Mouse (Mus musculus) right cerebral cortex, postnatal 36 days (tissue): Measurements from ENCODE around the gene Polr1e.
"Not testable (repeated sequence)": the region's sequence is repeated elsewhere in the genome, so short reads cannot be mapped to it uniquely, and the experiment has no call there.

ENCODE experiments used
- DNase-seq, 2 experiments: peaks; one replicate each; pipeline ENCODE4 v3.0.0; 2022; ENCODE audit warnings: low spot score in 2 of 2, mixed read lengths in 1 of 2

Gene Polr1e

DNA sequence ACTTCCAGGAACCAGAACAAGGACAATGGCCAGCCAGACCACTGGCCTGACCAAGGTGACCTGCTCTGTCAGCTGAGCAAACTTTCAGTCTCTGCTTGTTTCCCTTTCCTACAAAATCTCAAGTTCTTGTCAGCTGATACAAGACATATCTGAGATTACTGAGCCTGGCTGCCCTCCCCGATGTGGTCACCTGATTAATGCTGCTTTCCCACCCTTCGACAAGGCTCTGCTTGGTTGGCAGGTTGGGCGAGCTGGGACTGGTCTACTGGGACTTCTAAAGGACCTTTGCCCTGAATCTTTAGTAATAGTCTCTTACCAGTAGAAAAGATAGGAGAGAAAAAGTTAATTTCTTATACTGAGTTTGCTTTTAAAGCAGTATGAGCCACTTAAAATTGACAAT is 12.9 kb upstream of the Polr1e start:
- DNase-seq, result no peak

DNA sequence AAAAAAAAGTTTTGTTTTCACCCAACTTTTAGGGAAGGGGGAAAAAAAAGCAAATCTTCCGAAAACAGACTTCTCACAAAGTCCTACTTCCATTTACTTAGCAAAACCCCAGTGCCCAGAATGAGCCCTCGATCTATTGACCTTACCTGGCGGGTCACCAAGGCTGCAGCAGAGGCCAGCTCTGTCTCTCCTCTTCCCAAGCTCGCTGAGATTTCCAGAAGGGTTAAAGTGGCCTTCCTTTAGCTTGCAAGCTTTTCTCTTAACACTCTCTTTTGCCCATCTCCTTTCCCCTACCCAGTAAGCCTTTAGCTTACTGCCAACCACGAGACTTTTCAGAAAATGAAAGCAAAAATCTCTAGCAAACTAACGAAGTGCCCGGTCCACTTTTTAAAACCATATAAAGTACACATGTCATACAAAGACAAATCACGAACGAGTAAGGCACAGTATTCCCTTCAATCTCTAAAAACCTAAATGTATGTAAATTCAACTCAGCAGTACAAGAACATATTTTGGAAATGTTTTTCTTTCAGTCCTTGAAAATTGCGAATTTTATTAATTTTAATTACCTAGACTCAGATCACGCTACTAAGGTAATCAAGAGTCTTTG is 7.5 kb upstream of the Polr1e start:
- DNase-seq, result no peak

DNA sequence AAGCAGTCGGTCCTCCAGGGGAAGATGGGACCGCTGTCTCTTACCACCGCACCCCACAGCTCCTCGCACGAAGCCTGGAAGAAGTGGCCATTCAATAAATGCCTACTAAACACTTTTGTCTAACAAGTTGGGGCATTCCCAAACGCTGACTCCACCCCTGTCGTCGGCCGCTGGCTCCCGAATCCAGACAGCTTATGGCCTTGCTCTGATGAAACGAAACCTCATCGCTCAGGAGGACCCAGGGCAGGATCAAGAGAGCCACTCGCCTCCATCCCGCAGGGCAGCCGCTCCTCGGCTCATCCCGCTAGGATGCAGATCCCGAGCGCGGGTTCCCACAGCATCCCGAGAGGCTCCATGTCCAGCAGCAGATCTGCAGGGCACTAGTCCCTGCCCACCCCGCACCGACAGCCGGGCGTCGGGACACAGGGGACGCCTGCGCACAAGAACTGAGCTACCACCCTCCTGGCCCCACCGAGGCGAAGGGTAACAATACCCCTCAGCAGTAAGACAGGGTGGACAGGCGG is 6.7 kb upstream of the Polr1e start:
- DNase-seq, result peak in 1 of 2 experiments; percentile 45

DNA sequence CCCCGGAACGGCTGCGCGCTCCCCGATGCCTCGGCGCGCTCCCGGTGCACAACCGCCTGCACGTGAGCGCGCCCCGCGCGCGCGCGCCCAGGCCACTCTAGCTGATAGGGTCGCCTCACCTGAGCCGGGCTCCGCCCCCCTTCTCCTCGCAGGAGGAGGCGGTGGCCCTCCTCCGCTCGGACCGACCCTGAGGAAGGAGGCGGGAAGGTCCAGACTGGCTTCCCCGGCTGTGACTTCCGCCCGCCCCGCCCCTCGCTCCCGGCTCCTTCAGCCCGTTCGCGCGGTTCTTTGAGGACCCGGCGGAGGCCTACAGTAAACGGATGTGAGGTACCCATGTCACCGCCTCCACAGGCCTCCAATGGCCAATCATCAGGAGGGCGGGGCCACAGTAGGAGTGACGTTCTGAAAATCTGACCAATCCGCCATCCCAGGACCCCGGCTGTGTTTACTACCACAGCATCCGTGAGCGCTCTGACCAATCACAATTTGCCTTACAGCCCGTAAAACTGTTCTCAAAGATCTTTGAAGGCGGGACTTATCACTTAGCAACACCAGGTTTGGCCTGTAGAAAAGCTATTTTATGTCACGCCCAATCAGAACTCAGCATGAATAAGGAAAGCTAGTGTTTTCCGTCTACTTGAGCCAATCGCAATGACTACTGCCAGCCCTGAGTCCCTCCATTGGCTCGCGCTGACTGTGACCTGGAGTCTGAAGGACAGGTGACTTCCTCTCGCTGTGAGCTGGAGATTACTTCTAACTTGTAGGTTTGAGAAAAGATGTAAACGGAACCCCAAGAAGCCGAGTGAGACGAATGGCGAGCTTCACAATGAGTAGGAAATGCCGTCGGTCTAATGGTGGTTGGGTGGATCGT is 6.0 kb upstream of the Polr1e start, which contains the start of gene Zbtb5:
Zbtb5 (minus strand) TSS at position 308 of the 871 bp plus-strand sequence.
- DNase-seq, result peak; percentile 100

DNA sequence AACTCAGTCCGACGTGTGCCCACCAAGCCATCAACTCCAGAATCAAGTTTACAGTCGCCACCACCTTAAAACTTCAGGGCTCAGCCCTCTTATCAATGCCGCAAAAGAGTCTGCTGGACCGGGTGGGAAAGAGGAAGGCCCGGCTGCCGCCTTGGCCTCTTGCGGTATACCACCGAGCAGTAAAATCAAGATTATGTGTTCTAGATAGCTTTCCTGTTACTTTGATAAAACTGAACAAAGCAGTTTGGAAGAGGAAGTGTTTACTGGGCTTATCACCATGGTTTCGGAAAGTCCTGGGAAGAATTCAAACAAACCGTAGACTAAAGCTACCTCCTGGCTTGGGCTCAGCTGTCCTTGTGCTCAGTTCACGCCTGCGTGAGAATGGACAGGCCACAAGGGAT is 5.4 kb upstream of the Polr1e start:
- peak in 1 of 2 experiments; percentile 14 for DNase-seq

DNA sequence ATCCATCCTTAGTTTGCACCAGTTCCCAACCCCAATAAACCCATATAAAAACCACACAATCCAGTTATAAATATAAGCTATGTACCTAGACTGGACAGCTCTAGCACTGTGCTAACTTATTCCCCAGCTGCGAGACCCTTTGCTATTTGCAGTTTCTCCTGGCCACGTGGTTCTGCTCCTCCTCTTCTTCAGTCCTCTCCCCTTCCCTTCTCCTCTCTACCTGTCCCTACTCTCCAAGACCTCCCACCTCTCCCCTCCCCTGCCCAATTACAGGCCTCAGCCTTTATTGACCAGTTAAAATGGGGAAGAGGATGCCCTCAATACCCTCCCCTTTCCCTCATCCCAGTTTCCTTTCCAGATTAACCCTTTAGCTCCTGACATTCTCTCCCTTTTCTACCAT is 4.8 kb upstream of the Polr1e start:
- no peak for DNase-seq

DNA sequence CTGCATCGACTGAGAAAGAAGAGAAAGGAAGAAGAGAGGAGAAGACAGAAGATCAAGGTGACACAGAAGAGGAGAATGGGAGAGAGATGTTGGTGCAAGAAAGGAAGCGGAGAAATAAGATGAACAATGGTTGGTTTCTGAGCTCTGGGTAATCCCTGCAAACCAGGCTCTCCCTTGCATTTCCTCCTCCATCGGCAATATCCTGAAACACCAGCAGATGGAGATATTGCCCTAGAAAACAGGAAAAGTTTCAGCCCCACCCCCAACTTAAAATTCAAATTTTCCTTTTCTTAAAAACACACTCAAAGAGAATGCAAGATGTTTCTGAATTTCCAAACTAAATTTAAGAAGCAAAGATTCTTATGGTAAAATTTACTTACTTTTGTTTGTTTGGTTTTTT is 2.8 kb upstream of the Polr1e start:
- peak in 1 of 2 experiments; percentile 24 for DNase-seq

DNA sequence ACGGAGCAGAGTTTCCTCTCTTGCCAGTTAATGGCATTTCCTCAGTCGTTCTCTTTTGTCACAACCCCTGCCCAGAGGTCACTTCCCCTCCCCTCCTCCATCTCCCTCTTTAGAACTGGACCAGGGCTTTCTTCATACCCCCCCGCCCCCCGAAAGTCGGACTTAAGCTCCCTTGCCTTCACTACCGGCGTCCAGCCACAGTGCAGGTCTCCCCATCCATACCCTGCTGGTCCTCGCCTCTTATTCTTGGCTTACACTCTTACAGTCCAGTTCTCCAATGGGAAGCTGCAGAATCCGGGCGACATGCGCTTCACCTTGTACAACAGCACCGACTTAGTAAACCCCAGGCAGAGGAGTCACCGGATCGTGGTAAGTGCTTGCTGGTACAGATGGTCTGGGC is 626 bp downstream of the Polr1e start:
- DNase-seq, result no peak

DNA sequence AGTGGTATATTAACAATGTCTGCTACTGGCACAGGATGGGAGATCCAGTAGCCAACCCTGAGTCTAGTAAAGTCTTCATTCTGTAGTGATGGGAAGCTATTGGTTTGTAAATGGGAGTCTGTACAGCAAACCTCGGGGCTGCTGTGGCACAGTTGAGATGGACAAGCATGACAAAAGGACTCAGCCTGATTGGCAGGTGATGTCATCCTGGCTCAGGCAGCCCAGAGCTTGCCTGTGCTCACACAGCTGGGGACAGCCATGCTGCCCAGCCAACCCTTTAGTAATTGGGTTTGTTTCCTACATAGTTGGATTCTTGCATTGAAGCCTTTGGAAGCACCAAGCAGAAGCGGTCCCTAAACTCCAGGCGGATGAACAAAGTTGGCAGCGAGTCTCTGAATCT is 8.1 kb downstream of the Polr1e start:
- no peak for DNase-seq

DNA sequence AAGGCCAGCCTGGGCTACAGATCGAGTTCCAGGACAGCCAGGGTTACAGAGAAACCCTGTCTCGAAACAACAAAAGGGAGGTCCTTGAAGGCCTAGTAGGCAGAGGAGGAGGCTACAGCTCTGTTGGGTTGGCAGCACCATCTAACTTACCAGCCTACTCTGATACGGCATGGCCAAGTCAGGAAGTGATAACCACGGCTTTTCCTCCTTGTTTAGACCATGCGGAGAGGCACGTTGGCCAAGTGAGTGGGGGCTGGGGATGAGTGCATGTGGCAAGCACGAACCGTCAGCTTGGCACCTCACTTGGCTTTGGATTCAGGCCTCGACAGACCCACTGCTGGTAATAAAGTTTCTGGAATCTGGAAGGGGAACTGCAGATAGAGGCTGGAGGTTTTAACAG is 14.2 kb downstream of the Polr1e start:
- no peak for DNase-seq

DNA sequence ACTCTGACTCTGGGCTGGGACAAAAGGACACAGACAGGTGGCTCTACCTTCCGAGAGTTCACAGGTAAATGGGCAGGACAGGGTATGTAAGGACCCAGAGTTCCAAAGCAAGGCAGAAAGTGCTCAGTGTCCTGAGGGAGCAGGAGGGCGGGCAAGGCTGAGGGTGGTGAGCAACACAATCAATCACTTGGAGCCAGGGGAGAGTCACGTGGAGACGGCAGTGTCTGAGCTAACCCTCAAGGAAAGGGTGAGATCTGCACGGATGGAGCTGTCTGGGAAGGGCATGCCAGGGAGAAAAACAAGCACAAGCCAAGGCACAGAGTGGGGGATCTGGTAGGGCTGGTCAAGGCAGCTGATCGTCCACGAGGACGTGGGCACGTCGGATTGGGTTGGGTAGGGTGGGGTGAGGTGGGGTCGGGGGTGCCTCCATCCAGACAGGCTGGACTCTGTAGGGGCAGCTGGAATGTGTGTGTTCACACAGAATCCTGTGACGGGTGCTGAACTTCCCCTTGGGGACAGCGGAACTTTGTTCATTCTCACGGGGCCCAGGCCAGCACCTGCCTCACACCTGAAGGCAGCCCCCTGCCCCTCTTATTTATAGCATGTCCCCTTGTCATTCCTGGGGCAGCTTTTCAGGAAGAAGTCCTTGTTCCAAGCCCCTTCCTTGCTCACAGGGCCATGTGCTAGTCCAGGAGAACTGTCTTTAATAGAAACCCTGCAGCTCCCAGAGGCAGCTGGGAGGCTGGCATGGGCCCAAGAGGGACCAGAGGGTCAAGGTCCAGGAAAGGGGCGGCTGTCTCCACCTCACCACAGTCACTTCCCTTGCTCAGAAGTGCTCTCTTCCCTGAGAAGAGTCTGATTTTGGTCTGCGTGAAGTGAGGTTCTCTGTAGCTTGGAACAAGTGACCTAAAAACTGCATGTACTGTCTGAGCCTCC is 16.6 kb downstream of the Polr1e start:
- no peak for DNase-seq

DNA sequence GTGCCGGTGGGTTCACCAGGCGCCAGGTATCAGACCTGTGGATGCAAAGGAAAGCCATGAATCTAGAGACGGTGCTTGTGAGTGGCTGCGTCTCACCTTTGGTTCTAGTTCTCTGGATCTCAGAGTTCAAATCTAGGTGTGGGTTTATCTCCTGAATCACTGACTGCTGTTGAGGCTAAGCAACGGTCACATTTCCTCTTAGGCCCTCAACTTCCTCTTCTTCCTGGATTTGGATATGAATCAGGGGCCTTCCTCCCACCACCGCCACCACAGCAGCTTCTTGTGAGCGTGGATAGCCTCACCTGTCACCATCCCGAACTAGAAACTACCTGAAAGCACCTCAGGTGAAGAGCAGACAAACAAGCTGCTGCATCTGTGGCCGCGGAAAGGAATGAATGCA is 17.7 kb downstream of the Polr1e start:
- DNase-seq, result no peak

DNA sequence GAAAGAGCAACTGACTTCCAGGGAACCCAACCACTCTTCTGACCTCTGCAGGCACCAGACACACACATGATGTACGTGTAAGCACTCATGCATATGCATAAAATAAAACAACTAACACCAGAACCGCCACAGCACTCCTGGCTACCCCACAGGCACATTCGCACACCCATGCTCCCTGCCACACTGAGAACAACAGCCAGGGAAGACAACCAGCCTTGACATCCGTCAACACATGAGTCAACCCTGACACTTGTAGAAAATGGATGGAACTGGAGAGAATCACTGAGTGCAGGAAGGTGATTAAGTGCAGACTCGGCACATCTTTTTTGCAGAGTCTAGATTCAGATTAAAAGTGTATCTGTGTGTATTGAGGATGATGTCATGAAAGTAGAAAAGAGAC is 18.2 kb downstream of the Polr1e start:
- no peak for DNase-seq

DNA sequence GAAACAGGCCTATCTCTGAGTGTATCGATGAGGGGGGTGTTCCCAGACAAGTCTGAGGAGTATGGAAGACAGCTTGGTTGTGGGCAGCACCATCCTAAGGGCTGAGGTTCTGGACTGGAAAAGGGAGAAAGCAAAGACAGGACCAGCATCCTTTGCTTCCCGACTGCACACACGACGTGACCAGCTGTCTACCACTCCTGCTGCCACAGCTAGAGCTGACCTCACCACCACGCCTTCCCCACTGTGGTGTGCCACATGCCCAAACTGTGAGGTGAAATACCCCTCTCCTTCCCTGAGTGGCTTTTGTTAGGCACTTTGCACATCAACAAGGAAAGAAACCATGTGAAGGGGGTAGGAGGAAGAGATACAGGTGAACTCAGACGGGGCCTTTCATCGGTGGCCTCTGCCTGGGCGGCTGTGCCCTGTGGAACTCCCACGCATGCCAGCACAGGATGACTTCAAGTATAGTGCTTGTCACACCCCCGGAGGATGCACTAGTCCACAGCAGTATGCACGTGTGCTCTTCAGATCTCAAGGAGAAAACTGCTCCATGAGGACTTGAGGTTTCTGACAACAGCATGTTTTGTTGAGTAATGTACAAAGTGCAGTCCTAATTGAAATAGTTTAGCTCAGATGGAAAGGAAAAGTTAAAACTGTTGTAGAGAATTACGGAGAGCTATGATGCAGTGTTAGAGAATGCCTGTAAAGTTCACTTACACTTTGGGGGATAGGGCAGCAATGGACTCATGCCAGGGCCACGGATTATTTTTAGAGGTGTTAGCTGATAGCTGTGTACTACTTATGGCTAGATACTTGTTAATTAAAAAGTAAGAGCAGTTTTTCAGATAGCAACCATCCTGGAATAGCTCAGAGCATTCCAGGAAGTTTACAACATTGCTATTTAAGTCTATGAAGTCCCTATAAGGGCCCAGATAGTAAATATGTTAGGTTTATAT is 19.4 kb downstream of the Polr1e start:
- DNase-seq, result no peak

DNA sequence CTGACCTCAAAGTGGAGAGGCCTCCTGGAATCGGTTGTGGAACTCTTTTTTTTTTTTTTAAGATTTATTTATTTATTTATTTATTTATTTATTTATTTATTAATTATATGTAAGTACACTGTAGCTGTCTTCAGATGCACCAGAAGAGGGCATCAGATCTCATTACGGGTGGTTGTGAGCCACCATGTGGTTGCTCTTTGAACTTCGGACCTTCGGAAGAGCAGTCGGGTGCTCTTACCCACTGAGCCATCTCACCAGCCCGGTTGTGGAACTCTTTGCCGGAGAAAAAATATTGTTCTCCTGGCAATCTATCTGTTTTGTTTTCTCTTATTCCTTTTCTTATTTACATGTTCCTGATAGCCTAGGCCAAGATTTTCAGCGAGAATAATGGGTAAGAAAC is 20.5 kb downstream of the Polr1e start:
- not testable (repeated sequence) for DNase-seq

DNA sequence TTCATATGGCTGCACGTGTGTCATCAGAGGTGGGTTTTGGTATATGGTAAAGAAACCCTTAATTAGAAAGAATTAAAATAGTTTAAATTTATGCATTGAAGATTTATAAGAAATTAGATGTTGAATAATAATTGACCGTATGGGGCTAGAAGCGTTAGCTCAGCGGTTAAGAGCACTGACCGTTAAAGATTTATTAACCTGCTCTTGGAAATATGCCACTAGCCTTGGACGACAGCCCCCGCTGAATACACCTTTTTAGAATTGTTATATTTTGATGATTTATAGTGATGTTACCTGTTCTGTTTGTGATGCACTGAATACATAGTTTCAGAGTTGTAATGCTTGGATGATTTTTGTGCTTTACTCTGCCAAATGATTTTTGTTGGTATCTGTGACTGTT is 21.2 kb downstream of the Polr1e start:
- DNase-seq, result not testable (repeated sequence)

DNA sequence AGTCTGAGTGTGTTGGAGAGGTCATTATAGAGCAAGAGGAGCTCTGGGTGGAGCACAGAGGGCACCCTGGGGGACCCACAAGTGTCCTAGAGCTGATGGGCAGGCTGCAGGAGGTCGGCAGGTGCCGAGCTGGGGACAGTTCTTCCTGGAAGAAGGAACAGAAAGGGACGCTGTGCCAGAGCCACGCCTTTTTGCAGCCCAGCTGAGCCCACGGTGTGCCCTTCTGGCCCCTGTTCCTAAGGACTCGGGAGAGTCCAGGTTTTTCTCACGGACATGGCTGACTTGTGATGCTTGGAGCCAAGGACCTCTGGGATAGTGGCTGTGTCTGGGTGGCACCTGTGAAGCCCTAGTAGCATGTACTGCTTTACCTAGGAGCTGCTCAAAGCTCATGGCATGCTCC is 22.4 kb downstream of the Polr1e start:
- no peak for DNase-seq

DNA sequence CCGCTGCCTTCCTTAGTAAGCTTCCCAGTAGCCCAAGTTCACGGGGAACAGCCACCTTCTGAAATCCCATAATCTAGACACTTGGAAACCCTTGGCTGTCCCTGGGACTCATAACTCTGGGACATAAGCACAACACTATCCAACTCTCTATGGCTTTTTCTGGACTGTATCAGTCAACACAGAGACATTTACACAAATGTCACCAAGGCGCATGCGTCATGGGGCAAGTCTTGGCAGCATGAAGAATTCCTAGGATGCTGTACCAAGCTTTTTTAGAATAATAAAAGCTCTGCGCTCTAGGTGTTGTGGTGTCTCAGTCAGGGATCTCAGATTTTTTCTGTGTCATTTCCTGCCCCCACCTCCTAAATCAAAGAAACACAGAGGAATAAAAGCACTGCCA is 28.3 kb downstream of the Polr1e start:
- DNase-seq, result no peak

DNA sequence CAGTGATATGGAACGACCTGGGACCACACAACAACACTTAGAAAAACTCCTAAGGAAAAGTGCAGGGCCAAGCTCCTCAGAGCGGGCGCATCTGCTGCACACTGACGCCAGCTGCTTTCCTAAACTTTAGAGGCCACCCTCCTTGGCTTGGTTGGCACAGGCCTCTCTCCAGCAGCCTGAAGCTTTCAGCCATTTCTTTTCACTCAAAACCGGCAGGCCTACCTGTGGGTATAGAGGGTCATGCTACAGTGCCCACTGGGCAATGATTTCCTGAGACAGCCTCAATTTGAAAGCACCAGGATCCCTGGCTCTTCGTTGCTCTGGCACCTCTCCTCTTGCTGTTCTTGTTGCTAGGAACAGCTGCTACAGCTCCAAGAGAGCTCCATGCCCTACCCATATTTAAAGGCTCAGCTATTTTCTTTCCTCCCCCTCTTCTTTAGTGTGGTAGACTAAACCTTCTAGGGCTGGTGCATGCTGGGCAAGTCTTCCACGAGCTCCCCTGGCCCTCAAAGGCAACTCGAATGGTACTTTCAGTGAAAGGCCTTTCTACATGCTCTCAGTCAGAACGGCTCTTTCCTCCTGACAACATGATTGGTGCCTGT is 29.0 kb downstream of the Polr1e start:
- no peak for DNase-seq

DNA sequence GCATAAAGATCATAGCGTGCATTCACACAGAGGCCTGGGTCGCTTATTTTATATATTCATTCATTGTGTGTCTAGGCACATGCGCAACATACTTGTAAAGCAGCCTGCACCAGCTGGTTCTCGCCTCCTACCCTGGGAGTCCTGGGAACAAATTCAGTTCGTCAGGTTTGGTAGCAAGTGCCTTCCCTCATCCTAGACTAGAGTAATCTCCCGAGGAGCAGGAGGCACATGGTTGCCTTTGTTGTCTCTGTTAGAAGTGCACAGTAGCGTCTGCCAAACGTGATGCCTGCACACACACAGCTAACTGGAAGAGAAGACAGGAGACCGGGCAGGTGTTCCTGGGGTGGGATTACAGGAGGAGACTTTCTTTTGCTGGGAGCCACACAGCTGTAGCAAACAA is 29.6 kb downstream of the Polr1e start:
- DNase-seq, result peak; percentile 30 to 44
